Mouse (Mus musculus): ENCODE measurements around the gene Gm14435. TPM values are rescaled to one million over a fixed set of nuclear protein-coding genes. Genes with fewer than 3 reads are reported as not detected.
"Not testable (repeated sequence)": the region's sequence is repeated elsewhere in the genome, so short reads cannot be mapped to it uniquely, and the experiment has no call there.

Gm14435 gene
- polyA plus RNA-seq (2015; fragmentation: Nextera tagmentation; extraction: Ambion mirVana), result 11.3 and 11.4 TPM in 2 replicates

DNA sequence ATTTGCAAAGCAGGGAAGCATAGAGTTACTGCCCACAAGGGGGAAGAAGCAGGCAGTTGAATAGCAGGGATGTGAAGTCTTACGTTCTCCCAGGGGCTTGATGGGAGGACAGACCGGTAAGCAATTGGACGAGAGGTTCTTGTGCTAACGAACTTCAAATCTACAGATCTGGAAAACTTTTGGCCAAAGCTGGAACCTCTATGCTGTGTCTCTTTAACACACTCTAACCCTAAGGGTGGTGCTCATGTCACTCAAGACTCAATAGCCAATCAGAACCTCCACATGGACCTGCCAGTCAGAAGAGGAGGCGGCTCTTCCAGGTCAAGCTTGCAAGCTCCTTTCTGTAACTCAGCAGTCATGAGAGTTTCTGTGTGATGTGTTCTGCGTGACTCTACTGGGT lies at the start of gene Gm14435:
Gene Gm14435 (plus strand): TSS at position 301 of the 400 bp plus-strand sequence.
- WGBS, result no CpG with 5 or more reads among the region's 6 CpGs
- H3K4me3 ChIP-seq (replicated peaks), result not testable (repeated sequence)

More for the DNA sequence above, at the start of gene Gm14435:
- not testable (repeated sequence) for H3K36me3 ChIP-seq; ATAC-seq (ENCODE audit: insufficient number of reproducible peaks, low FRiP score, low TSS enrichment, low read depth); H3K9me3 ChIP-seq (replicated peaks); H3K4me2 ChIP-seq (replicated peaks); H3K27me3 ChIP-seq; H3K4me1 ChIP-seq; H3K27ac ChIP-seq (replicated peaks); H3K9ac ChIP-seq

Other genes starting within 250 kb of the Gm14435 start
- 7.2 and 11.7 TPM in 2 replicates for gene 2210418O10Rik, start 197.0 kb upstream of the Gm14435 start, polyA plus RNA-seq (2015; fragmentation: Nextera tagmentation; extraction: Ambion mirVana)
- gene Gm11009, start 104.1 kb upstream of the Gm14435 start, polyA plus RNA-seq (2015; fragmentation: Nextera tagmentation; extraction: Ambion mirVana), result not detected in 2 replicates
- 2.2 and 3.0 TPM in 2 replicates for gene Gm14434, start 63.2 kb downstream of the Gm14435 start, polyA plus RNA-seq (2015; fragmentation: Nextera tagmentation; extraction: Ambion mirVana)
- not detected in 2 replicates for gene Zfp967, start 97.5 kb downstream of the Gm14435 start, polyA plus RNA-seq (2015; fragmentation: Nextera tagmentation; extraction: Ambion mirVana)
- 17.0 and 22.1 TPM in 2 replicates for gene Gm14308, start 212.8 kb downstream of the Gm14435 start, polyA plus RNA-seq (2015; fragmentation: Nextera tagmentation; extraction: Ambion mirVana)
- gene Zfp973, start 246.9 kb downstream of the Gm14435 start, polyA plus RNA-seq (2015; fragmentation: Nextera tagmentation; extraction: Ambion mirVana), result 8.3 and 9.2 TPM in 2 replicates